Mouse (Mus musculus): ENCODE data around the gene Kcne1. TPM values are rescaled to one million over a fixed set of nuclear protein-coding genes. Genes with fewer than 3 reads are reported as not detected.
A peak's percentile ranks its signal among the peaks of the same experiment; 100 is the strongest.

Kcne1 gene
- 2.8 and 3.7 TPM in 2 replicates for polyA plus RNA-seq (2015; fragmentation: Nextera tagmentation; extraction: Ambion mirVana)

- H3K36me3 ChIP-seq (ENCODE audit: insufficient read depth, low read length): no peaks in the 10 kb centered on the region
- no peak within 1 kb of the TSS for H3K9ac ChIP-seq (replicated peaks; ENCODE audit: low read length)
- 51% methylated on average over 9 of the region's 9 CpGs for WGBS
- H3K4me3 ChIP-seq (ENCODE audit: low read length): no peak within 1 kb of the TSS
- no peaks in the 10 kb centered on the region for H3K9me3 ChIP-seq (ENCODE audit: low read length)
- H3K27me3 ChIP-seq (ENCODE audit: insufficient read depth, low read length): no peaks in the 10 kb centered on the region
- peaks cover 14% of the 10 kb centered on the region for H3K4me1 ChIP-seq (ENCODE audit: insufficient read depth, low read length)
- peak; percentile 49 for ATAC-seq (ENCODE audit: low FRiP score, low TSS enrichment)
- H3K27ac ChIP-seq (ENCODE audit: low read length): peak within 1 kb of the TSS; percentile 16
- H3K4me2 ChIP-seq (replicated peaks; ENCODE audit: low read depth, low read length): peak within 1 kb of the TSS; percentile 26
Measured at GRCm38 (mm10) chr16:92359229-92359628, at the start of gene Kcne1. Gene Kcne1, minus strand, starts transcription at chr16:92359468.

- H3K4me3 ChIP-seq (ENCODE audit: low read length): no peak overlapping the region
- H3K4me1 ChIP-seq (ENCODE audit: insufficient read depth, low read length): peaks cover 24% of the 10 kb centered on the region
- WGBS: 27% methylated on average over 2 of the region's 2 CpGs
- H3K4me2 ChIP-seq (replicated peaks; ENCODE audit: low read depth, low read length): no peak overlapping the region
- no peak overlapping the region for H3K9ac ChIP-seq (replicated peaks; ENCODE audit: low read length)
- ATAC-seq (ENCODE audit: low FRiP score, low TSS enrichment): no peak
- no peaks in the 10 kb centered on the region for H3K27me3 ChIP-seq (ENCODE audit: insufficient read depth, low read length)
- peak overlapping the region; percentile 49 for H3K27ac ChIP-seq (ENCODE audit: low read length)
- no peaks in the 10 kb centered on the region for H3K9me3 ChIP-seq (ENCODE audit: low read length)
- no peaks in the 10 kb centered on the region for H3K36me3 ChIP-seq (ENCODE audit: insufficient read depth, low read length)
Measured at GRCm38 (mm10) chr16:92407883-92408282, 48.6 kb upstream of the Kcne1 start.

- Histone ChIP-seq H3K36me3 (ENCODE audit: insufficient read depth, low read length) (no peaks in the 10 kb centered on the region), H3K9me3 (ENCODE audit: low read length) (no peaks in the 10 kb centered on the region), H3K4me2 (replicated peaks; ENCODE audit: low read depth, low read length) (no peak overlapping the region), H3K4me1 (ENCODE audit: insufficient read depth, low read length) (peaks cover 44% of the 10 kb centered on the region), H3K9ac (replicated peaks; ENCODE audit: low read length) (no peak overlapping the region), H3K4me3 (ENCODE audit: low read length) (no peak overlapping the region), H3K27me3 (ENCODE audit: insufficient read depth, low read length) (no peaks in the 10 kb centered on the region), H3K27ac (ENCODE audit: low read length) (no peak overlapping the region)
- no peak for ATAC-seq (ENCODE audit: low FRiP score, low TSS enrichment)
- 91% methylated on average over 2 of the region's 2 CpGs for WGBS
Measured at GRCm38 (mm10) chr16:92404141-92404540, 44.9 kb upstream of the Kcne1 start.

DNA sequence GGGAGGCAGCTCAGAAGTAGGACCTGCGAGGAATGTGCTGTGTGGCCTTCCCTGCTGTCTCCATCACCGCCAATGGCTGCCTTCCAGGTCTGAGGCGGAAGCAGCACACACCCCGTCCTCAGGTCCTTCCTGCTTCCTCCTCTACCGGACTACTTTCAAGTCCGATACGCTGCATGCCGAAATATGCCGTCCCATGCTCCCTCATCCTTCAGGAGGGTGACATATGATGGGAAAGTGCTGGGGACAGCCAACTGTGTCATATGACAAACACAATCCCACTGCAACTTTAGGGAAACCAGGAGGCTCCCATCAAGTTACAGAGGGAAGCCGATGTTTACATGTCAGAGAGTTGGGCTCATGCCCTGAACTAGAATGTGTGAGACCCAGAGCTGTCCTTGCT lies 43.8 kb upstream of the Kcne1 start:
- Histone ChIP-seq H3K4me1 (ENCODE audit: insufficient read depth, low read length) (peaks cover 50% of the 10 kb centered on the region), H3K27me3 (ENCODE audit: insufficient read depth, low read length) (no peaks in the 10 kb centered on the region; the same call in 1 of the 2 replicates), H3K4me2 (replicated peaks; ENCODE audit: low read depth, low read length) (peak overlapping the region; percentile 10; the same call in 1 of the 2 replicates), H3K9ac (replicated peaks; ENCODE audit: low read length) (0 out of 2 replicates have a peak overlapping the region, but pooled peaks have one; percentile 8), H3K36me3 (ENCODE audit: insufficient read depth, low read length) (no peaks in the 10 kb centered on the region), H3K27ac (ENCODE audit: low read length) (no peak overlapping the region), H3K9me3 (ENCODE audit: low read length) (no peaks in the 10 kb centered on the region), H3K4me3 (ENCODE audit: low read length) (no peak overlapping the region)
- ATAC-seq (ENCODE audit: low FRiP score, low TSS enrichment): no peak
- WGBS: 61% methylated on average over 10 of the region's 10 CpGs

GRCm38 (mm10) chr16:92402216-92402615 lies 42.9 kb upstream of the Kcne1 start:
- no peaks in the 10 kb centered on the region; the same call in 1 of the 2 replicates for H3K27me3 ChIP-seq (ENCODE audit: insufficient read depth, low read length)
- no peak for ATAC-seq (ENCODE audit: low FRiP score, low TSS enrichment)
- no peak overlapping the region for H3K4me3 ChIP-seq (ENCODE audit: low read length)
- no peaks in the 10 kb centered on the region for H3K9me3 ChIP-seq (ENCODE audit: low read length)
- peak overlapping the region; percentile 31; the same call in 1 of the 2 replicates for H3K9ac ChIP-seq (replicated peaks; ENCODE audit: low read length)
- peaks cover under 1% of the 10 kb centered on the region; the same call in 1 of the 2 replicates for H3K36me3 ChIP-seq (ENCODE audit: insufficient read depth, low read length)
- no peak overlapping the region for H3K27ac ChIP-seq (ENCODE audit: low read length)
- WGBS: 39% methylated on average over 8 of the region's 8 CpGs
- no peak overlapping the region for H3K4me2 ChIP-seq (replicated peaks; ENCODE audit: low read depth, low read length)
- H3K4me1 ChIP-seq (ENCODE audit: insufficient read depth, low read length): peaks cover 56% of the 10 kb centered on the region

GRCm38 (mm10) chr16:92401206-92401605 lies 41.9 kb upstream of the Kcne1 start:
- Histone ChIP-seq H3K27ac (ENCODE audit: low read length) (no peak overlapping the region), H3K27me3 (ENCODE audit: insufficient read depth, low read length) (no peaks in the 10 kb centered on the region; the same call in 1 of the 2 replicates), H3K4me2 (replicated peaks; ENCODE audit: low read depth, low read length) (no peak overlapping the region), H3K36me3 (ENCODE audit: insufficient read depth, low read length) (peaks cover 10% of the 10 kb centered on the region; the same call in 1 of the 2 replicates), H3K4me1 (ENCODE audit: insufficient read depth, low read length) (peaks cover 56% of the 10 kb centered on the region), H3K9me3 (ENCODE audit: low read length) (no peaks in the 10 kb centered on the region), H3K4me3 (ENCODE audit: low read length) (no peak overlapping the region), H3K9ac (replicated peaks; ENCODE audit: low read length) (no peak overlapping the region)
- ATAC-seq (ENCODE audit: low FRiP score, low TSS enrichment): no peak
- WGBS: 63% methylated on average over 10 of the region's 10 CpGs

DNA sequence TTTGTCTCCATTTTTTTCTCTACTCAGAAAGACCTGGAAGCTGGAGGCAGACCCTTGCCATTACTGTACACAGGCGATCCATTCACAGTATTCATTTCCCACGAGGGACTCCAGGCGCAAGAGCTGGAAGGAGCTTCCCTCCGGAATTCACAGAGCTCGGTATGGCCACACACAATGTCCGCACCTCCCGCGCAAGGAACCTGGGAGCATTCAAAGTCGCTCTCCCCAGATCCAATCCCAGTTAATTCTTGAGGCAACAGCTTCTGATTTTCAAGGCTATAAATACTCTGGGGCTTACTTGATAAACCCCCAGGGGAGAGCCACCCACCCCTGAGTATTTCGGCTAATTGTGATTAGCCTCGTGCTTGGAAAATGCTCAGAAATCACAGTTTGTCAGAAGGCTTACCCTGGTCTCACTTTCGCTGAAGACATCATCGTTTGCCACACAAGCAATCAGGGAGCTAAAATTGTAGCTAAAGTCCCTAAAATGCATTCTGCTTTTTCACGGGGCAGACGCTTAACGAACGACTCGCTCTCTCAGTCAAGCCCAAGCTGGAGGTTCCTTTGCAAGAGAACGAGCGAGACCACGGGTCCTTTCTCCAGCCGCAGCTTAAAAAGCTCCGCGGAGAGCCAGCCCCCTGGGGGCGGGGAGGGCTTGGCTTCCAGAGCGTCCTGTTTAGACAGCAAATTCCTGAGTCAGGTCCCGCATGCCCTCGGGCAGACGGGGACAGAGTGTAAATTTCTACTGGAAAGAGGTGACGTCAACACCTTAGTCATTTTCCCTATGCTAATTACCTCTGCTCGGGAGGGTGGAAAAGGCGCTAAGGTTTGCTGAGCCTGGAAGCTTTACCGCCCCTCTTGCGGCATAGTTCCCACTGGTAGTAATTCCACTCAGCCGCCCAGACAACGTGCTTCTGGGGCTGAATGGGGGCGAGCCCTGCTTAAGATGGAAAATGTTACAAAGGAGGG lies 40.5 kb upstream of the Kcne1 start:
- H3K4me3 ChIP-seq (ENCODE audit: low read length): peak overlapping the region; percentile 53
- H3K27me3 ChIP-seq (ENCODE audit: insufficient read depth, low read length): no peaks in the 10 kb centered on the region; the same call in 1 of the 2 replicates
- H3K4me2 ChIP-seq (replicated peaks; ENCODE audit: low read depth, low read length): peak overlapping the region; percentile 91
- H3K9me3 ChIP-seq (ENCODE audit: low read length): no peaks in the 10 kb centered on the region
- H3K27ac ChIP-seq (ENCODE audit: low read length): peak overlapping the region; percentile 87
- ATAC-seq (ENCODE audit: low FRiP score, low TSS enrichment): peak; percentile 88
- peak overlapping the region; percentile 76 for H3K9ac ChIP-seq (replicated peaks; ENCODE audit: low read length)
- peaks cover 56% of the 10 kb centered on the region for H3K4me1 ChIP-seq (ENCODE audit: insufficient read depth, low read length)
- under 1% methylated on average over 37 of the region's 37 CpGs for WGBS
- peaks cover 18% of the 10 kb centered on the region for H3K36me3 ChIP-seq (ENCODE audit: insufficient read depth, low read length)

- Histone ChIP-seq H3K36me3 (ENCODE audit: insufficient read depth, low read length) (peaks cover 18% of the 10 kb centered on the region), H3K4me1 (ENCODE audit: insufficient read depth, low read length) (peaks cover 56% of the 10 kb centered on the region), H3K4me2 (replicated peaks; ENCODE audit: low read depth, low read length) (peak overlapping the region; percentile 91), H3K27ac (ENCODE audit: low read length) (no peak overlapping the region), H3K9ac (replicated peaks; ENCODE audit: low read length) (peak overlapping the region; percentile 32; the same call in 1 of the 2 replicates), H3K27me3 (ENCODE audit: insufficient read depth, low read length) (no peaks in the 10 kb centered on the region; the same call in 1 of the 2 replicates), H3K4me3 (ENCODE audit: low read length) (peak overlapping the region; percentile 53), H3K9me3 (ENCODE audit: low read length) (no peaks in the 10 kb centered on the region)
- ATAC-seq (ENCODE audit: low FRiP score, low TSS enrichment): no peak
- WGBS: 74% methylated on average over 6 of the region's 6 CpGs
Measured at GRCm38 (mm10) chr16:92398574-92399118, 39.4 kb upstream of the Kcne1 start.

DNA sequence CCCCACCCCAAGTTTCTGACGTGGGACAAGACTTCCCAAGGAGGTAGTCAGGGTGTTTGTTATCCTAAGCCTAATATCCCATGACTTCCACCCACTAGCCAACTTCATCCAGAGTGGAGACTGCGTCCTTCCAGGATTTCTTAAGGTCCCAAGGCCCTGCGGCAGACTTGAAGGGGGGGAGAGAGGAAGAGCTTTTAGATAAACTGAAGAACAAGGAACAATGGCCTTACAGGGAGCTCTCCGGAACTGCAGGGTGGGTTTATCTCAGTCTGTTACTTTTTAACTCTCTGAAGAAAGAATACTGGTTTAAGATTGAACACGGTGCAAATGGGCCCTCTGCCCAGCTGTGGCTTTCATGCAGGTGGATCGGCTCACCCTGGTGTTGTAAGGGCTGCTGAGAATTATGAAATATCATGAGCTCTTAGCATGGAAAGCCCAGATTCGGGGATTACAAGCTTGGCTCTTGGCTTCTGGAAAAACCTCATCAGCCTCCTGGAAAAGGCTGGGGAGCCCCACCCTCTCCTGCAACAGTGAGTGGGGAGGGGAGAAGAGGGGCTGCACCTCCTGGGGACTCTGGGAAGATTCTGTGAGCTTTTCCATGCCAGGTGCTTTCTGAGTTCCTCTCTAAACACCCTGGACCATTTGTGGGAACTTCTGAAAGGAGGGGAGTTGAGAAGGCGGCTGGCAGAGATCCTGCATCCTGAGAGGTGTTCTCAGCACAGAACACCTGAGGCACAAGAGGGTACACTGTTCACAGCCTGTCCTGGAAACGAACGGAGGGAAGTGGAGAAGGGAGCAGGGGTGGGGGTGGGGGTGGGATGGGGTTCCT lies 38.7 kb upstream of the Kcne1 start:
- peak overlapping the region; percentile 91 for H3K4me2 ChIP-seq (replicated peaks; ENCODE audit: low read depth, low read length)
- peaks cover 23% of the 10 kb centered on the region for H3K36me3 ChIP-seq (ENCODE audit: insufficient read depth, low read length)
- no peaks in the 10 kb centered on the region for H3K9me3 ChIP-seq (ENCODE audit: low read length)
- peak overlapping the region; percentile 32 for H3K9ac ChIP-seq (replicated peaks; ENCODE audit: low read length)
- H3K4me1 ChIP-seq (ENCODE audit: insufficient read depth, low read length): peaks cover 50% of the 10 kb centered on the region
- H3K27me3 ChIP-seq (ENCODE audit: insufficient read depth, low read length): no peaks in the 10 kb centered on the region; the same call in 1 of the 2 replicates
- 59% methylated on average over 10 of the region's 10 CpGs for WGBS
- no peak overlapping the region for H3K27ac ChIP-seq (ENCODE audit: low read length)
- peak overlapping the region; percentile 53 for H3K4me3 ChIP-seq (ENCODE audit: low read length)
- no peak for ATAC-seq (ENCODE audit: low FRiP score, low TSS enrichment)
